Mouse (Mus musculus): ENCODE data around the gene Meiob.

- TF ChIP-seq POLR2A (IDR thresholded peaks at IDR 0.05; ENCODE audit: insufficient read depth, low read length) (no peak), CTCF (IDR thresholded peaks at IDR 0.05; ENCODE audit: low read depth, low read length) (no peak), EP300 (IDR thresholded peaks at IDR 0.05; ENCODE audit: insufficient read depth, low read depth, low read length) (no peak)
Measured at GRCm38 (mm10) chr17:24849733-24850064, 45.6 kb downstream of the Meiob start.

All from ES-Bruce4 (cell line).